Mouse (Mus musculus) myocyte (in vitro differentiated cells): Measurements from ENCODE around the gene Gm42906.

Experiments
- MYOD1 ChIP-seq, 3 experiments: IDR thresholded peaks; one replicate each; pipeline ENCODE4 v1.6.1; 2011; ENCODE audit warnings: control low read depth in 2 of 3, low read depth in 2 of 3, mild to moderate bottlenecking in 2 of 3, moderate library complexity in 1 of 3; ENCODE audit not compliant: insufficient read length in 2 of 3, control insufficient read depth in 1 of 3
- POLR2A ChIP-seq: IDR thresholded peaks from one replicate; pipeline ENCODE4 v1.6.1; 2011; ENCODE audit warnings: low read depth, mild to moderate bottlenecking, control low read depth, moderate library complexity; ENCODE audit not compliant: insufficient read length
- POLR2AphosphoS2 ChIP-seq: IDR thresholded peaks from one replicate; pipeline ENCODE4 v1.6.1; 2011; ENCODE audit warnings: low read depth, control low read depth; ENCODE audit not compliant: insufficient read length
- TCF3 ChIP-seq: IDR thresholded peaks from one replicate; pipeline ENCODE4 v1.6.1; 2011; ENCODE audit warnings: low read depth, control low read depth; ENCODE audit not compliant: insufficient read length
- USF1 ChIP-seq: IDR thresholded peaks from one replicate; pipeline ENCODE4 v1.6.1; 2011; ENCODE audit warnings: low read depth, mild to moderate bottlenecking, control low read depth, moderate library complexity

DNA sequence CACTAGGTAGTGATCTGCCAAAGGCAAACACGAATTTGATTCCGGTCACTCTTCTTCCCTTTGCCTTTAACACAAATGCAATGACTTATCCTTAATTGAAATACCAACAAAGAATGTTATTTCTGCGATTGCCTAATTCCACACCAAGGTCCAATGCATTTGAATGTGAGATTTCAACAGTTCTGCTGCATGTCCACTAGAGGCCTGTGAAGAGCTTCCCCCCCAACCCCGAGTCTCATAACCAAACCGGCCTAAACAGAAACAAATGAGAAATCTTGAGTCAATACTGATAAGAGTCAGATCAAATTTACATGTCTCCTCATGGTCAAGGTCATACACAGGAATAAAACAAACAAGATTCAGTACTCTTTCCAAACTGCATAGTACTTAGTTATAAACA, 285.7 kb downstream of the Gm42906 start:
- no peak for TF ChIP-seq POLR2AphosphoS2
- no peak for TF ChIP-seq POLR2A
- no peak for TF ChIP-seq USF1
- TF ChIP-seq TCF3: no peak
- TF ChIP-seq MYOD1 (IDR thresholded peaks at IDR 0.05; ENCODE audit: control insufficient read depth in 1 of 3, insufficient read length in 2 of 3, low read depth in 2 of 3): no peak
